Mouse (Mus musculus) forebrain, embryonic 14.5 days (tissue): ENCODE results near the gene Arhgap32. TPM values are rescaled to one million over a fixed set of nuclear protein-coding genes. Genes with fewer than 3 reads are reported as not detected.

Source experiments
- ATAC-seq: fragments of 200-750 bp; cut with Nextera tagmentation; 2 replicates; pipeline ENCODE4 v1.8.0; 2017; ENCODE audit warnings: mild to moderate bottlenecking, moderate library complexity
- DNase-seq: peaks from one replicate; pipeline ENCODE4 v3.0.0-alpha.2; 2015; ENCODE audit warnings: low spot score
- H3K27ac ChIP-seq: fragments of 300-500 bp; sonication (generic); 2 replicates; pipeline ENCODE4 v1.5.1; 2014; ENCODE audit warnings: low read depth, mild to moderate bottlenecking, control low read depth, low read length, moderate library complexity
- H3K27me3 ChIP-seq: fragments of 300-500 bp; sonication (generic); replicated peaks from 2 replicates; pipeline ENCODE4 v1.6.1; 2014; ENCODE audit warnings: low read length, control low read depth, mixed read lengths; ENCODE audit not compliant: control insufficient read depth, insufficient read depth
- H3K36me3 ChIP-seq: fragments of 300-500 bp; sonication (generic); 2 replicates; pipeline ENCODE4 v1.6.1; 2014; ENCODE audit warnings: low read length, control low read depth; ENCODE audit not compliant: control insufficient read depth, insufficient read depth
- H3K4me1 ChIP-seq: fragments of 300-500 bp; sonication (generic); 2 replicates; pipeline ENCODE4 v1.6.1; 2014; ENCODE audit warnings: antibody characterized with exemption, low read length, control low read depth; ENCODE audit not compliant: control insufficient read depth, insufficient read depth
- H3K4me2 ChIP-seq: fragments of 300-500 bp; sonication (generic); 2 replicates; pipeline ENCODE4 v1.6.1; 2014; ENCODE audit warnings: mild to moderate bottlenecking, control low read depth, low read length
- H3K4me3 ChIP-seq: fragments of 300-500 bp; sonication (generic); 2 replicates; pipeline ENCODE4 v1.5.1; 2014; ENCODE audit warnings: low read depth, low read length, control low read depth
- H3K9ac ChIP-seq: fragments of 300-500 bp; sonication (generic); 2 replicates; pipeline ENCODE4 v1.6.1; 2014; ENCODE audit warnings: mild to moderate bottlenecking, low read length, control low read depth, moderate library complexity
- H3K9me3 ChIP-seq: fragments of 300-500 bp; sonication (generic); replicated peaks from 2 replicates; pipeline ENCODE4 v1.6.1; 2016; ENCODE audit warnings: low read length, control low read depth, mixed read lengths; ENCODE audit not compliant: control insufficient read depth
- WGBS: fragments of 180-500 bp; shearing (Covaris S2); extraction: QIAGEN DNeasy Blood & Tissue Kit; methylation state at CpG from one replicate; pipeline ENCODE4 v1.1.7; 2014; 5-methylcytosine and 5-hydroxymethylcytosine counted together
- polyA plus RNA-seq: library from polyadenylated mRNA; unstranded; fragments of >200 nt; fragmentation: Nextera tagmentation; extraction: Ambion mirVana; gene quantifications from 2 replicates; pipeline ENCODE4 v1.2.1, GENCODE M21; 2014

Arhgap32 gene
- polyA plus RNA-seq, 1 experiment from 2014 or later: 10.0 TPM

GRCm38 (mm10) chr9:32246123-32246716 is 130.3 kb downstream of the Arhgap32 start:
- ATAC-seq (peak; percentile 57), DNase-seq (peak; percentile 70)
- no peak overlapping the region for H3K4me3 ChIP-seq
- H3K27me3 ChIP-seq: no peaks in the 10 kb centered on the region
- H3K36me3 ChIP-seq: peaks cover 29% of the 10 kb centered on the region
- H3K9ac ChIP-seq: no peak overlapping the region
- H3K4me2 ChIP-seq: no peak overlapping the region
- WGBS: 35% methylated on average over 6 of the region's 6 CpGs
- no peaks in the 10 kb centered on the region for H3K9me3 ChIP-seq
- H3K27ac ChIP-seq: no peak overlapping the region
- H3K4me1 ChIP-seq: no peaks in the 10 kb centered on the region

- Histone ChIP-seq H3K4me2 (no peak overlapping the region), H3K4me1 (no peaks in the 10 kb centered on the region), H3K4me3 (no peak overlapping the region), H3K9me3 (no peaks in the 10 kb centered on the region), H3K36me3 (peaks cover 52% of the 10 kb centered on the region), H3K27me3 (no peaks in the 10 kb centered on the region), H3K9ac (no peak overlapping the region), H3K27ac (no peak overlapping the region)
- ATAC-seq (no peak), DNase-seq (no peak)
- WGBS: 90% methylated on average over 4 of the region's 4 CpGs
Measured at GRCm38 (mm10) chr9:32250486-32250885, 134.6 kb downstream of the Arhgap32 start.

DNA sequence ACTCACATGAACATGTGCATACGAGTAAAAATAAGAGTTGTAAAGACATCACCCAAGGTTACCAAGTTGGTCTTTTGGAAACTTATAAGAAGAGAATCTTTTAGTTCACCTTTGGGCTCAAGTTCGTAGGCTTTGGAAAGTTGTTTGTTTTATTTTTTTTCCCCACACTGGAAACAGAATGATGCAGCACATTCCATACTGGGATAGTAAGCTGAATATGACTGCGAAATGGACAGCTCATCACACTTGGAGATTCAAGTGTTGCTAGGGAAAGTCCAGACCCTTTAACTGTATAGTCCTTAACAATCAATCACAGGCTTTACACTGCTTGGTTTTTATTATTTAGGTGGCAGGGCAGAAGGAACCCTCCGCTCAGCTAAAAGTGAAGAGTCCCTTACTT is 137.8 kb downstream of the Arhgap32 start:
- Histone ChIP-seq H3K9ac (no peak overlapping the region), H3K36me3 (peaks cover 75% of the 10 kb centered on the region), H3K4me1 (no peaks in the 10 kb centered on the region), H3K4me2 (no peak overlapping the region), H3K27ac (no peak overlapping the region), H3K4me3 (no peak overlapping the region), H3K27me3 (no peaks in the 10 kb centered on the region), H3K9me3 (no peaks in the 10 kb centered on the region)
- 94% methylated on average over 4 of the region's 4 CpGs for WGBS
- ATAC-seq: no peak
- no peak for DNase-seq

- DNase-seq (no peak), ATAC-seq (no peak)
- no peak overlapping the region for H3K4me3 ChIP-seq
- no peaks in the 10 kb centered on the region for H3K4me1 ChIP-seq
- no peak overlapping the region for H3K9ac ChIP-seq
- WGBS: 63% methylated on average over 8 of the region's 8 CpGs
- no peaks in the 10 kb centered on the region for H3K9me3 ChIP-seq
- H3K4me2 ChIP-seq: no peak overlapping the region
- no peaks in the 10 kb centered on the region for H3K27me3 ChIP-seq
- H3K27ac ChIP-seq: no peak overlapping the region
- peaks cover 73% of the 10 kb centered on the region for H3K36me3 ChIP-seq
Measured at GRCm38 (mm10) chr9:32257365-32257764, 141.4 kb downstream of the Arhgap32 start.

- H3K9ac ChIP-seq: no peak overlapping the region
- DNase-seq: no peak
- no peaks in the 10 kb centered on the region for H3K27me3 ChIP-seq
- peaks cover 75% of the 10 kb centered on the region for H3K36me3 ChIP-seq
- no peaks in the 10 kb centered on the region for H3K9me3 ChIP-seq
- no peak for ATAC-seq
- H3K27ac ChIP-seq: no peak overlapping the region
- 85% methylated on average over 2 of the region's 2 CpGs for WGBS
- H3K4me1 ChIP-seq: no peaks in the 10 kb centered on the region
- no peak overlapping the region for H3K4me3 ChIP-seq
- H3K4me2 ChIP-seq: no peak overlapping the region
Measured at GRCm38 (mm10) chr9:32257882-32258281, 141.9 kb downstream of the Arhgap32 start.

GRCm38 (mm10) chr9:32271896-32272444 is 156.0 kb downstream of the Arhgap32 start:
- no peak overlapping the region for H3K27ac ChIP-seq
- H3K27me3 ChIP-seq: no peaks in the 10 kb centered on the region
- H3K9me3 ChIP-seq: no peaks in the 10 kb centered on the region
- WGBS: 12% methylated on average over 5 of the region's 5 CpGs
- DNase-seq (peak; percentile 92), ATAC-seq (peak; percentile 63)
- no peak overlapping the region for H3K4me2 ChIP-seq
- no peak overlapping the region for H3K4me3 ChIP-seq
- H3K4me1 ChIP-seq: no peaks in the 10 kb centered on the region
- H3K9ac ChIP-seq: no peak overlapping the region
- no peaks in the 10 kb centered on the region for H3K36me3 ChIP-seq

DNA sequence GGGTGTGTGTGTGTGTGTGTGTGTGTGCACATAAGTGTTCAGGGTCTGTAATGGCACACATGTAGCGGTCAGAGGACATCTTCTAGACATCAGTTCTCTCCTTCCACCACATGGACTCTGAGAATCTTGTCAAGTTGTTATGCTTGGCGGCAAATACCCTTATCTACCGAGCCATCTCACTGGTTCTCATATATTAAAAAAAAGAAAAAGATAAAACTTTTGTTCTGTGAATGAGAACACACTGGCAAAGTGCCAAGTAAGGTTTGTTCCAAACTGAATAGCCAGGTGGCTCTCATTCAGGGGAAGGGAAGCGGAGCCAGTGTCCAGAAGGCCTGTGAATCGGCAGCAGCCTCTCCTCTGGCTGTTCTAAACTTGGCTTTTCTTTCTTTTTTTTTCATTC is 162.1 kb downstream of the Arhgap32 start:
- 86% methylated on average over 5 of the region's 5 CpGs for WGBS
- Histone ChIP-seq H3K4me3 (no peak overlapping the region), H3K36me3 (no peaks in the 10 kb centered on the region), H3K4me1 (no peaks in the 10 kb centered on the region), H3K27ac (no peak overlapping the region), H3K4me2 (no peak overlapping the region), H3K9ac (no peak overlapping the region), H3K27me3 (no peaks in the 10 kb centered on the region), H3K9me3 (no peaks in the 10 kb centered on the region)
- DNase-seq (no peak), ATAC-seq (no peak)

- Histone ChIP-seq H3K27me3 (no peaks in the 10 kb centered on the region), H3K4me3 (no peak overlapping the region), H3K4me1 (no peaks in the 10 kb centered on the region), H3K9me3 (no peaks in the 10 kb centered on the region), H3K4me2 (no peak overlapping the region), H3K9ac (no peak overlapping the region), H3K36me3 (no peaks in the 10 kb centered on the region), H3K27ac (no peak overlapping the region)
- no peak for ATAC-seq
- 61% methylated on average over 3 of the region's 3 CpGs for WGBS
- DNase-seq: no peak
Measured at GRCm38 (mm10) chr9:32279789-32280188, 163.9 kb downstream of the Arhgap32 start.

GRCm38 (mm10) chr9:32280456-32280855 is 164.5 kb downstream of the Arhgap32 start:
- no peaks in the 10 kb centered on the region for H3K27me3 ChIP-seq
- WGBS: 88% methylated on average over 5 of the region's 5 CpGs
- H3K4me3 ChIP-seq: no peak overlapping the region
- H3K4me2 ChIP-seq: no peak overlapping the region
- H3K9me3 ChIP-seq: no peaks in the 10 kb centered on the region
- ATAC-seq: no peak
- no peak overlapping the region for H3K9ac ChIP-seq
- no peaks in the 10 kb centered on the region for H3K36me3 ChIP-seq
- no peak for DNase-seq
- no peaks in the 10 kb centered on the region for H3K4me1 ChIP-seq
- H3K27ac ChIP-seq: no peak overlapping the region
